Mouse (Mus musculus) midbrain, embryonic 10.5 days (tissue): ENCODE measurements at regions not wholly inside any gene's neighbourhood (a gene's known extent, or its start where the extent isn't known, plus 50 kb on each side); places are given as distances from the start of the nearest gene placed in this dataset.

Experiments
- DNase-seq: peaks from one replicate; pipeline ENCODE4 v3.0.0-alpha.2; 2017; ENCODE audit warnings: low spot score
- H3K27ac ChIP-seq: fragments of 300-500 bp; sonication (generic); replicated peaks from 2 replicates; pipeline ENCODE4 v1.5.1; 2016; ENCODE audit warnings: mild to moderate bottlenecking
- H3K27me3 ChIP-seq: fragments of 300-500 bp; sonication (generic); 2 replicates; pipeline ENCODE4 v1.6.1; 2016; ENCODE audit warnings: low read depth, mild to moderate bottlenecking; ENCODE audit not compliant: poor library complexity, severe bottlenecking
- H3K36me3 ChIP-seq: fragments of 300-500 bp; sonication (generic); 2 replicates; pipeline ENCODE4 v1.6.1; 2016; ENCODE audit warnings: mild to moderate bottlenecking, moderate library complexity
- H3K4me1 ChIP-seq: fragments of 300-500 bp; sonication (generic); 2 replicates; pipeline ENCODE4 v1.6.1; 2016
- H3K4me3 ChIP-seq: fragments of 300-500 bp; sonication (generic); 2 replicates; pipeline ENCODE4 v1.5.1; 2016; ENCODE audit warnings: mild to moderate bottlenecking, moderate library complexity
- H3K9me3 ChIP-seq: fragments of 300-500 bp; sonication (generic); replicated peaks from 2 replicates; pipeline ENCODE4 v1.6.1; 2016; ENCODE audit warnings: mild to moderate bottlenecking
- WGBS: fragments of 180-500 bp; shearing (Covaris S2); methylation state at CpG from one replicate; pipeline ENCODE4 v1.1.7; 2016; 5-methylcytosine and 5-hydroxymethylcytosine counted together

GRCm38 (mm10) chr1:121177136-121177907, 155.1 kb downstream of the Insig2 start:
- H3K36me3 ChIP-seq, result no peaks in the 10 kb centered on the region
- H3K27me3 ChIP-seq, result peaks cover 98% of the 10 kb centered on the region
- peaks cover 28% of the 10 kb centered on the region for H3K4me1 ChIP-seq
- H3K9me3 ChIP-seq, result peaks cover 9% of the 10 kb centered on the region; the same call in 1 of the 2 replicates
- peak overlapping the region; percentile 87 for H3K27ac ChIP-seq
- WGBS, result under 1% methylated on average over 22 of the region's 22 CpGs
- peak; percentile 79 for DNase-seq
- H3K4me3 ChIP-seq, result peak overlapping the region; percentile 46

- H3K9me3 ChIP-seq, result peaks cover 9% of the 10 kb centered on the region; the same call in 1 of the 2 replicates
- peaks cover 28% of the 10 kb centered on the region for H3K4me1 ChIP-seq
- whole genome bisulfite sequencing, result under 1% methylated on average over 31 of the region's 31 CpGs
- H3K27me3 ChIP-seq, result peaks cover 96% of the 10 kb centered on the region
- no peaks in the 10 kb centered on the region for H3K36me3 ChIP-seq
- peak; percentile 73 for DNase-seq
- H3K4me3 ChIP-seq, result peak overlapping the region; percentile 46
- peak overlapping the region; percentile 87 for H3K27ac ChIP-seq
Observed at GRCm38 (mm10) chr1:121177908-121178311, 154.5 kb downstream of the Insig2 start.

- DNase-seq, result peak; percentile 43
- WGBS, result under 1% methylated on average over 17 of the region's 17 CpGs
- peaks cover 88% of the 10 kb centered on the region for H3K27me3 ChIP-seq
- H3K4me1 ChIP-seq, result peaks cover 28% of the 10 kb centered on the region
- peak overlapping the region; percentile 46 for H3K4me3 ChIP-seq
- H3K9me3 ChIP-seq, result peaks cover 9% of the 10 kb centered on the region; the same call in 1 of the 2 replicates
- H3K36me3 ChIP-seq, result no peaks in the 10 kb centered on the region
- peak overlapping the region; percentile 87 for H3K27ac ChIP-seq
Observed at GRCm38 (mm10) chr1:121178611-121179245, 153.7 kb downstream of the Insig2 start.

- no peaks in the 10 kb centered on the region for H3K9me3 ChIP-seq
- no peaks in the 10 kb centered on the region for H3K36me3 ChIP-seq
- peaks cover 28% of the 10 kb centered on the region for H3K4me1 ChIP-seq
- peak; percentile 84 for DNase-seq
- H3K4me3 ChIP-seq, result peak overlapping the region; percentile 30
- H3K27me3 ChIP-seq, result peaks cover 71% of the 10 kb centered on the region
- peak overlapping the region; percentile 60 for H3K27ac ChIP-seq
- WGBS, result 23% methylated on average over 20 of the region's 20 CpGs
Observed at GRCm38 (mm10) chr1:121180273-121181030, 151.9 kb downstream of the Insig2 start.

GRCm38 (mm10) chr1:121188895-121189294, 143.5 kb downstream of the Insig2 start:
- H3K36me3 ChIP-seq, result no peaks in the 10 kb centered on the region
- H3K4me3 ChIP-seq, result no peak overlapping the region
- H3K27me3 ChIP-seq, result no peaks in the 10 kb centered on the region; the same call in 1 of the 2 replicates
- H3K9me3 ChIP-seq, result no peaks in the 10 kb centered on the region
- H3K27ac ChIP-seq, result no peak overlapping the region
- no peaks in the 10 kb centered on the region for H3K4me1 ChIP-seq
- WGBS, result 51% methylated on average over 2 of the region's 2 CpGs
- no peak for DNase-seq

GRCm38 (mm10) chr1:121194800-121195199, 137.6 kb downstream of the Insig2 start:
- Histone ChIP-seq H3K4me1 (no peaks in the 10 kb centered on the region), H3K27me3 (no peaks in the 10 kb centered on the region), H3K9me3 (no peaks in the 10 kb centered on the region), H3K27ac (no peak overlapping the region), H3K36me3 (no peaks in the 10 kb centered on the region), H3K4me3 (no peak overlapping the region)
- 89% methylated on average over 4 of the region's 4 CpGs for WGBS
- no peak for DNase-seq

- Histone ChIP-seq H3K9me3 (no peaks in the 10 kb centered on the region), H3K36me3 (no peaks in the 10 kb centered on the region), H3K4me3 (no peak overlapping the region), H3K4me1 (no peaks in the 10 kb centered on the region), H3K27ac (no peak overlapping the region), H3K27me3 (no peaks in the 10 kb centered on the region)
- 26% methylated on average over 2 of the region's 2 CpGs for WGBS
- peak; percentile 15 for DNase-seq
Observed at GRCm38 (mm10) chr1:121215843-121216242, 116.5 kb downstream of the Insig2 start.

GRCm38 (mm10) chr1:121224250-121224649, 108.1 kb downstream of the Insig2 start:
- no peak overlapping the region for H3K4me3 ChIP-seq
- no peak for DNase-seq
- H3K36me3 ChIP-seq, result no peaks in the 10 kb centered on the region
- WGBS, result 90% methylated on average over 11 of the region's 11 CpGs
- no peak overlapping the region for H3K27ac ChIP-seq
- H3K4me1 ChIP-seq, result no peaks in the 10 kb centered on the region
- no peaks in the 10 kb centered on the region for H3K9me3 ChIP-seq
- H3K27me3 ChIP-seq, result no peaks in the 10 kb centered on the region

GRCm38 (mm10) chr1:121226466-121227232, 105.7 kb downstream of the Insig2 start:
- H3K27ac ChIP-seq, result no peak overlapping the region
- H3K27me3 ChIP-seq, result no peaks in the 10 kb centered on the region
- no peaks in the 10 kb centered on the region for H3K4me1 ChIP-seq
- H3K9me3 ChIP-seq, result no peaks in the 10 kb centered on the region
- no peak for DNase-seq
- H3K4me3 ChIP-seq, result no peak overlapping the region
- 85% methylated on average over 15 of the region's 15 CpGs for WGBS
- H3K36me3 ChIP-seq, result no peaks in the 10 kb centered on the region

- no peaks in the 10 kb centered on the region for H3K9me3 ChIP-seq
- WGBS, result 89% methylated on average over 6 of the region's 6 CpGs
- no peak overlapping the region for H3K4me3 ChIP-seq
- H3K27ac ChIP-seq, result no peak overlapping the region
- H3K36me3 ChIP-seq, result no peaks in the 10 kb centered on the region
- H3K4me1 ChIP-seq, result no peaks in the 10 kb centered on the region
- DNase-seq, result no peak
- no peaks in the 10 kb centered on the region for H3K27me3 ChIP-seq
Observed at GRCm38 (mm10) chr1:121227233-121227594, 105.2 kb downstream of the Insig2 start.

- Histone ChIP-seq H3K4me3 (no peak overlapping the region), H3K9me3 (no peaks in the 10 kb centered on the region), H3K27me3 (no peaks in the 10 kb centered on the region), H3K27ac (no peak overlapping the region), H3K4me1 (no peaks in the 10 kb centered on the region), H3K36me3 (no peaks in the 10 kb centered on the region)
- WGBS, result 75% methylated on average over 6 of the region's 6 CpGs
- no peak for DNase-seq
Observed at GRCm38 (mm10) chr1:121243576-121243975, 88.8 kb downstream of the Insig2 start.

GRCm38 (mm10) chr1:121247556-121247955, 84.8 kb downstream of the Insig2 start:
- Histone ChIP-seq H3K4me1 (no peaks in the 10 kb centered on the region), H3K27ac (no peak overlapping the region), H3K27me3 (no peaks in the 10 kb centered on the region), H3K4me3 (no peak overlapping the region), H3K9me3 (no peaks in the 10 kb centered on the region), H3K36me3 (no peaks in the 10 kb centered on the region)
- 76% methylated on average over 2 of the region's 2 CpGs for WGBS
- DNase-seq, result no peak
